Mouse (Mus musculus) right cerebral cortex, postnatal 10 days (tissue): ENCODE data around the gene Lhpp.
A peak's percentile ranks its signal among the peaks of the same experiment; 100 is the strongest.

Source experiments
- DNase-seq, 2 experiments: peaks; one replicate each; pipeline ENCODE4 v3.0.0; 2021; ENCODE audit warnings: low spot score in 2 of 2

Lhpp gene

GRCm38 (mm10) chr7:132610468-132611318 is at the start of gene Lhpp:
TSS of gene Lhpp (plus strand) at chr7:132610638.
- peak; percentile 87 to 88 for DNase-seq

GRCm38 (mm10) chr7:132565831-132566230 is 44.6 kb upstream of the Lhpp start:
- DNase-seq: no peak

- no peak for DNase-seq
Observed at GRCm38 (mm10) chr7:132568817-132569216, 41.6 kb upstream of the Lhpp start.

- peak in 1 of 2 experiments; percentile 43 for DNase-seq
Observed at GRCm38 (mm10) chr7:132570071-132570470, 40.4 kb upstream of the Lhpp start.

GRCm38 (mm10) chr7:132571481-132571880 is 39.0 kb upstream of the Lhpp start:
- DNase-seq: no peak

GRCm38 (mm10) chr7:132572738-132573137 is 37.7 kb upstream of the Lhpp start:
- DNase-seq: no peak

- DNase-seq: no peak
Observed at GRCm38 (mm10) chr7:132573205-132573604, 37.2 kb upstream of the Lhpp start.

GRCm38 (mm10) chr7:132574646-132575045 is 35.8 kb upstream of the Lhpp start:
- no peak for DNase-seq

- peak; percentile 87 to 90 for DNase-seq
Observed at GRCm38 (mm10) chr7:132575623-132576022, 34.8 kb upstream of the Lhpp start.

- DNase-seq: peak; percentile 97
Observed at GRCm38 (mm10) chr7:132576116-132576650, 34.3 kb upstream of the Lhpp start, which contains the start of gene Oat. TSS of gene Oat (minus strand) at chr7:132576398.

GRCm38 (mm10) chr7:132576891-132577290 is 33.5 kb upstream of the Lhpp start:
- no peak for DNase-seq

- DNase-seq: no peak
Observed at GRCm38 (mm10) chr7:132580511-132580910, 29.9 kb upstream of the Lhpp start.

- DNase-seq: no peak
Observed at GRCm38 (mm10) chr7:132581441-132581840, 29.0 kb upstream of the Lhpp start.

- no peak for DNase-seq
Observed at GRCm38 (mm10) chr7:132585695-132586491, 24.5 kb upstream of the Lhpp start.

GRCm38 (mm10) chr7:132587167-132587566 is 23.3 kb upstream of the Lhpp start:
- no peak for DNase-seq

- no peak for DNase-seq
Observed at GRCm38 (mm10) chr7:132589610-132590009, 20.8 kb upstream of the Lhpp start.

- no peak for DNase-seq
Observed at GRCm38 (mm10) chr7:132593762-132594161, 16.7 kb upstream of the Lhpp start.

GRCm38 (mm10) chr7:132594325-132594724 is 16.1 kb upstream of the Lhpp start:
- no peak for DNase-seq

- no peak for DNase-seq
Observed at GRCm38 (mm10) chr7:132595787-132596186, 14.7 kb upstream of the Lhpp start.

- no peak for DNase-seq
Observed at GRCm38 (mm10) chr7:132596557-132597250, 13.7 kb upstream of the Lhpp start.

GRCm38 (mm10) chr7:132597251-132598041 is 13.0 kb upstream of the Lhpp start:
- no peak for DNase-seq
